Mouse (Mus musculus) urinary bladder, postnatal 14 days (tissue): ENCODE measurements around the gene Lgi2.

Source experiments
- DNase-seq: peaks from one replicate; pipeline ENCODE4 v3.0.0; 2021; ENCODE audit warnings: low spot score

Lgi2 gene

GRCm38 (mm10) chr5:52537024-52537423 lies 29.2 kb downstream of the Lgi2 start:
- DNase-seq, result peak; percentile 63

- no peak for DNase-seq
Observed at GRCm38 (mm10) chr5:52534798-52535590, 31.3 kb downstream of the Lgi2 start.

- no peak for DNase-seq
Observed at GRCm38 (mm10) chr5:52533705-52534104, 32.6 kb downstream of the Lgi2 start.

- DNase-seq, result no peak
Observed at GRCm38 (mm10) chr5:52528545-52528944, 37.7 kb downstream of the Lgi2 start.

- no peak for DNase-seq
Observed at GRCm38 (mm10) chr5:52526324-52526986, 39.8 kb downstream of the Lgi2 start.

GRCm38 (mm10) chr5:52524207-52524606 lies 42.1 kb downstream of the Lgi2 start:
- no peak for DNase-seq

- no peak for DNase-seq
Observed at GRCm38 (mm10) chr5:52519921-52520320, 46.3 kb downstream of the Lgi2 start.

- DNase-seq, result no peak
Observed at GRCm38 (mm10) chr5:52516072-52516476, 50.2 kb downstream of the Lgi2 start.

- DNase-seq, result peak; percentile 77
Observed at GRCm38 (mm10) chr5:52515246-52516021, 50.8 kb downstream of the Lgi2 start.

GRCm38 (mm10) chr5:52511089-52511488 lies 55.2 kb downstream of the Lgi2 start:
- no peak for DNase-seq

GRCm38 (mm10) chr5:52509416-52509815 lies 56.8 kb downstream of the Lgi2 start:
- DNase-seq, result no peak

GRCm38 (mm10) chr5:52504666-52505065 lies 61.6 kb downstream of the Lgi2 start:
- DNase-seq, result no peak

GRCm38 (mm10) chr5:52504148-52504547 lies 62.1 kb downstream of the Lgi2 start:
- DNase-seq, result no peak

- DNase-seq, result no peak
Observed at GRCm38 (mm10) chr5:52495671-52496070, 70.6 kb downstream of the Lgi2 start.

GRCm38 (mm10) chr5:52491496-52491895 lies 74.8 kb downstream of the Lgi2 start:
- no peak for DNase-seq

- no peak for DNase-seq
Observed at GRCm38 (mm10) chr5:52487559-52488430, 78.5 kb downstream of the Lgi2 start.
